Mouse (Mus musculus): ENCODE measurements around the gene Adipor2. TPM values are rescaled to one million over a fixed set of nuclear protein-coding genes. Genes with fewer than 3 reads are reported as not detected.

Adipor2 gene
- total and polyA plus RNA-seq, 2 experiments, result 246 to 306 TPM

DNA sequence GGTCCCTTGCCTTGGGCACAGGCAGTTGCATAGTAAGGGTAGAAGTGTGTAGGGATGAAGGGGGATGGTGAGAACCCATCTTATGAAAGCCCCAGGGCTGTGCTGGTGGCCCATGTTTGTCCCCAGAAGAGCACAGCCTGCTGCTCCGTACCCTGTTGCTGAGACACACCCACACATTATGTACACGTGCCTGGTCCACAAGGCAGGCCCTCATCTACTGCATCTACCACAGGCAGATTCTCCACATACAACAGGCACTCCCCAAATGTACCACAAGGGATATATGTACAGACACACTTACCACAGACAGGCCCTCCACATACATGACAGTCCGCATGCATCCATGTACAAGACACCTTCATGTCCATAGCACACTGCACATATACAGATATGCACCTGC lies 80.2 kb downstream of the Adipor2 start:
- Histone ChIP-seq H3K36me3 (ENCODE audit: control insufficient read depth, insufficient read depth, low read length) (no peaks in the 10 kb centered on the region), H3K9ac (ENCODE audit: low read depth, low read length) (no peak overlapping the region), H3K27me3 (ENCODE audit: control insufficient read depth, insufficient read depth, low read length) (no peaks in the 10 kb centered on the region), H3K4me3 (ENCODE audit: insufficient read depth, low read depth, low read length) (no peak overlapping the region), H3K79me2 (ENCODE audit: control insufficient read depth, insufficient read depth, low read length) (no peaks in the 10 kb centered on the region), H3K27ac (replicated peaks; ENCODE audit: insufficient read depth, low read depth, low read length) (no peak overlapping the region), H3K4me1 (ENCODE audit: control insufficient read depth, insufficient read depth, low read length) (peaks cover 1% of the 10 kb centered on the region; the same call in 1 of the 2 replicates)
- WGBS, result 71% methylated on average over 3 of the region's 3 CpGs
- DNase-seq (ENCODE audit: extremely low read depth, low read depth, low spot score), result no peak
- TF ChIP-seq POLR2A (IDR thresholded peaks at IDR 0.05; ENCODE audit: extremely low read depth, insufficient read depth, low read length) (no peak), CTCF (IDR thresholded peaks at IDR 0.05; ENCODE audit: low read depth, low read length) (no peak)

DNA sequence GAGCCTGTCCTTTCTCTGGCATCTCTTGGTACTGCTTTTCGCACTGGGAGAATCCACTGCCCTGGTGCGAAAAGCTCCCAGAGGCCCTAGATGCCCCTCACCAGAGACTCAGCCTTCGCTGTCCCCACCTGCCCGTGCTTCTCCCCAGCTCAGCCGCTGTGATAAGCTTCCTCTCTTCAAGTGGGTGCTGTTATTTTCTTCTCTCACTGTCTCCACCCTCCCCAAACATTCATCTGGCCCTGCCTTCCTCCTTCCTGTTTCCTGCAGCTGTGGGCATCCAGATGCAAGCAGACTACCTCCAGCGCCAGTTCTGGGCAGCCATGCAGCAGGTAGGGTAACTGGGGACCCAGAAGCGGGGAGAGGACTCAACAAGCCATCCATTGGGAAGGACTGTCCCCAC lies 81.4 kb downstream of the Adipor2 start:
- H3K9ac ChIP-seq (ENCODE audit: low read depth, low read length), result no peak overlapping the region
- H3K27me3 ChIP-seq (ENCODE audit: control insufficient read depth, insufficient read depth, low read length), result no peaks in the 10 kb centered on the region
- TF ChIP-seq CTCF (IDR thresholded peaks at IDR 0.05; ENCODE audit: low read depth, low read length) (no peak), POLR2A (IDR thresholded peaks at IDR 0.05; ENCODE audit: extremely low read depth, insufficient read depth, low read length) (no peak)
- 81% methylated on average over 7 of the region's 7 CpGs for WGBS
- DNase-seq (ENCODE audit: extremely low read depth, low read depth, low spot score), result no peak
- H3K36me3 ChIP-seq (ENCODE audit: control insufficient read depth, insufficient read depth, low read length), result no peaks in the 10 kb centered on the region
- no peak overlapping the region for H3K27ac ChIP-seq (replicated peaks; ENCODE audit: insufficient read depth, low read depth, low read length)
- H3K79me2 ChIP-seq (ENCODE audit: control insufficient read depth, insufficient read depth, low read length), result no peaks in the 10 kb centered on the region
- no peak overlapping the region for H3K4me3 ChIP-seq (ENCODE audit: insufficient read depth, low read depth, low read length)
- H3K4me1 ChIP-seq (ENCODE audit: control insufficient read depth, insufficient read depth, low read length), result no peaks in the 10 kb centered on the region

DNA sequence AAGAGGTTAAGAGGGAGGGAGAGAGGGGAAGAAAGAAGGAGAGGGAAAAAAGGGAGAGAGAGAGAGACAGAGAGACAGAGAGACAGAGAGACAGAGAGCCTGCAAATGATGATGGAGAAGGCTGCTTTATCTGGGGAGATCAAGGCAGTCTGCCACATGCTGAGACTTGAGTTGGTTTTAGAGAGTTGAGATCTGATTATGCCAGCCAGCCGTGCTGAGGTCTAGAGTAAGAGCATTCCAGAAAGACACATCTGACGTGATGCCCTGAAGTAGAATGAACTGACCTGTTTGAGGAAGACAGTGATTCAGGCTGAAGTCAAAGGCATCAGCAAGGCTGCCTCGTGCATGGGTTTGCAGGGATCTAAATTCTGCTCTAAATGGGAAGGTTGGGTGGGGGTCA lies 83.7 kb downstream of the Adipor2 start:
- H3K4me1 ChIP-seq (ENCODE audit: control insufficient read depth, insufficient read depth, low read length), result no peaks in the 10 kb centered on the region
- no peak for TF ChIP-seq CTCF (IDR thresholded peaks at IDR 0.05; ENCODE audit: low read depth, low read length)
- TF ChIP-seq POLR2A (IDR thresholded peaks at IDR 0.05; ENCODE audit: extremely low read depth, insufficient read depth, low read length), result no peak
- no peak overlapping the region for H3K27ac ChIP-seq (replicated peaks; ENCODE audit: insufficient read depth, low read depth, low read length)
- H3K4me3 ChIP-seq (ENCODE audit: insufficient read depth, low read depth, low read length), result no peak overlapping the region
- no peak for DNase-seq (ENCODE audit: extremely low read depth, low read depth, low spot score)
- H3K9ac ChIP-seq (ENCODE audit: low read depth, low read length), result no peak overlapping the region
- 45% methylated on average over 3 of the region's 3 CpGs for WGBS
- no peaks in the 10 kb centered on the region for H3K79me2 ChIP-seq (ENCODE audit: control insufficient read depth, insufficient read depth, low read length)
- H3K36me3 ChIP-seq (ENCODE audit: control insufficient read depth, insufficient read depth, low read length), result no peaks in the 10 kb centered on the region
- peaks cover 6% of the 10 kb centered on the region; the same call in 1 of the 2 replicates for H3K27me3 ChIP-seq (ENCODE audit: control insufficient read depth, insufficient read depth, low read length)

DNA sequence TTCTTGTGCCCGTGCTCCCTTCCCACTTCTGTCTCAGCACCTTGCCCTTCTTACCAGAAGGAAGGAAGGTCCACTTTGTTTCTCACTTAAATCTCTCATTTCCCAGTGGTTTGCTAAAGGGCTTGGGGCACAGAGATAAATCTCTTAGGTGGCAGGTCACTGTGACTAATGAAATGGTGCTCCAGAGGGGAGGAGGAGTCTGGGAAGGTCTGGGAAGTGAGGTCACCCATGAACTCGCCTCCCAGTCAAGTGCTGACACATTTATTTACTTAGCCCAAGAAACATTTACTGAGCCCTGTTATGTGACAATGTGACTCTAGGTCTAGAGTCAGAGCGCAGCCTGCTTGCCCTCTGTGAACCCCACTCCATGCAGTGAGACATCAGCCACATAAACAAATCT lies 84.3 kb downstream of the Adipor2 start:
- peak; percentile 9 for DNase-seq (ENCODE audit: extremely low read depth, low read depth, low spot score)
- no peaks in the 10 kb centered on the region for H3K4me1 ChIP-seq (ENCODE audit: control insufficient read depth, insufficient read depth, low read length)
- no peaks in the 10 kb centered on the region for H3K36me3 ChIP-seq (ENCODE audit: control insufficient read depth, insufficient read depth, low read length)
- no peak overlapping the region for H3K4me3 ChIP-seq (ENCODE audit: insufficient read depth, low read depth, low read length)
- WGBS, result 5% methylated on average over 3 of the region's 3 CpGs
- H3K9ac ChIP-seq (ENCODE audit: low read depth, low read length), result no peak overlapping the region
- H3K27me3 ChIP-seq (ENCODE audit: control insufficient read depth, insufficient read depth, low read length), result peaks cover 6% of the 10 kb centered on the region; the same call in 1 of the 2 replicates
- H3K79me2 ChIP-seq (ENCODE audit: control insufficient read depth, insufficient read depth, low read length), result no peaks in the 10 kb centered on the region
- TF ChIP-seq CTCF (IDR thresholded peaks at IDR 0.05; ENCODE audit: low read depth, low read length) (no peak), POLR2A (IDR thresholded peaks at IDR 0.05; ENCODE audit: extremely low read depth, insufficient read depth, low read length) (no peak)
- no peak overlapping the region for H3K27ac ChIP-seq (replicated peaks; ENCODE audit: insufficient read depth, low read depth, low read length)

DNA sequence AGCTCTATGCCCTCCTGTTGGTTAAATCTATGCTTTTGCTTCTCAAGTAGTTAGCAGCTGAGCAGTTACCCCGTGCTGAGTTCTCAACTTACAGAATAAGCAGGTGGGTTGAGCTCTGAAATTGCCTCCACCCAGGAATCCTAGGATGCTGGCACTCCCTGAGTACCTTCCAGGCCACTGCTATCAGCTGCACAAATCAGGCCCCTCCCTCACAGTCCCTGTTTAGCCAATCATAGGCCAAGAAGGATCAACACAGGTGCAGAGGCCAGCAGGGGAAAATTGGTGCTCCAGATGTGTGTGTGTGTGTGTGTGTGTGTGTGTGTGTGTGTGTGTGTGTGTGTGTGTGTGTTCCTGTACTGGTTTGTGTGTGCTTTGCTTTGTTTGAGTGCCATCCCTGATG lies 85.4 kb downstream of the Adipor2 start:
- Histone ChIP-seq H3K36me3 (ENCODE audit: control insufficient read depth, insufficient read depth, low read length) (no peaks in the 10 kb centered on the region), H3K27me3 (ENCODE audit: control insufficient read depth, insufficient read depth, low read length) (peaks cover 6% of the 10 kb centered on the region; the same call in 1 of the 2 replicates)

DNA sequence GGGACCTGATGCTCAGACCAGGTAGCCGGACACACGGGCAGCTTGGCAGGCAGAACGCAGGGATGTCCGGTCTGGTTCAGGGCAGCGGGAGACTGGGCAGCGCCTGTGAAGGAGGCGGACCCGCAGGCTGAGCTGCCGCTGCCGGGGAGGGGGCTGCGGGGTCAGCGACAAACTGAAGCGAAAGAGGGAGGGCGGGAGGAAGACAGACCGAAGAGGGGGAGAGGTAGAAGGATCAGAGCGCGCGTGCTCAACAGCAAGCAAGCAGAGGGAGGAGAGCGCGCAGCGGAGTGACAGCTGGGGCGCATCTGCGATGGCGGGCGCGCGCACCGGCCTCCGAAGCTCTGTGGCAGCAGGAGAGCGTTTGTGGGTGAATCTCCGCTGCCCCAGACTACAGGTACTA lies 87.0 kb downstream of the Adipor2 start, which contains the start of gene Lrtm2:
Lrtm2 (minus strand) TSS at position 261 of the 400 bp plus-strand sequence.
- H3K4me1 ChIP-seq (ENCODE audit: control insufficient read depth, insufficient read depth, low read length), result no peaks in the 10 kb centered on the region
- no peak within 1 kb of the TSS for H3K9ac ChIP-seq (ENCODE audit: low read depth, low read length)
- DNase-seq (ENCODE audit: extremely low read depth, low read depth, low spot score), result no peak
- H3K36me3 ChIP-seq (ENCODE audit: control insufficient read depth, insufficient read depth, low read length), result no peaks in the 10 kb centered on the region
- H3K27me3 ChIP-seq (ENCODE audit: control insufficient read depth, insufficient read depth, low read length), result peaks cover 6% of the 10 kb centered on the region; the same call in 1 of the 2 replicates
- H3K4me3 ChIP-seq (ENCODE audit: insufficient read depth, low read depth, low read length), result no peak within 1 kb of the TSS
- no peaks in the 10 kb centered on the region for H3K79me2 ChIP-seq (ENCODE audit: control insufficient read depth, insufficient read depth, low read length)
- no peak within 1 kb of the TSS for H3K27ac ChIP-seq (replicated peaks; ENCODE audit: insufficient read depth, low read depth, low read length)
- TF ChIP-seq POLR2A (IDR thresholded peaks at IDR 0.05; ENCODE audit: extremely low read depth, insufficient read depth, low read length), result no peak
- TF ChIP-seq CTCF (IDR thresholded peaks at IDR 0.05; ENCODE audit: low read depth, low read length), result no peak
- WGBS, result 2% methylated on average over 31 of the region's 31 CpGs

More for the DNA sequence above, 85.4 kb downstream of the Adipor2 start:
- Histone ChIP-seq H3K27ac (replicated peaks; ENCODE audit: insufficient read depth, low read depth, low read length) (no peak overlapping the region), H3K4me1 (ENCODE audit: control insufficient read depth, insufficient read depth, low read length) (no peaks in the 10 kb centered on the region), H3K9ac (ENCODE audit: low read depth, low read length) (no peak overlapping the region), H3K4me3 (ENCODE audit: insufficient read depth, low read depth, low read length) (no peak overlapping the region), H3K79me2 (ENCODE audit: control insufficient read depth, insufficient read depth, low read length) (no peaks in the 10 kb centered on the region)
- DNase-seq (ENCODE audit: extremely low read depth, low read depth, low spot score), result no peak
- TF ChIP-seq CTCF (IDR thresholded peaks at IDR 0.05; ENCODE audit: low read depth, low read length) (no peak), POLR2A (IDR thresholded peaks at IDR 0.05; ENCODE audit: extremely low read depth, insufficient read depth, low read length) (no peak)
- 11% methylated on average over 1 of the region's 1 CpGs for whole genome bisulfite sequencing
